Mouse (Mus musculus) monocyte, adult 5-6 weeks (primary cell): Measurements from ENCODE around the gene Hlcs. TPM values are rescaled to one million over a fixed set of nuclear protein-coding genes. Genes with fewer than 3 reads are reported as not detected.

ENCODE experiments used
- ATAC-seq: fragments of 153-309, 156-312 bp; replicated peaks from 2 replicates; pipeline ENCODE4 v1.8.0; 2017; ENCODE audit warnings: mild to moderate bottlenecking; ENCODE audit not compliant: low TSS enrichment, insufficient number of reproducible peaks, severe bottlenecking, poor library complexity, low FRiP score
- total RNA-seq: library from RNA; stranded (forward); fragments of 200-1000, 200-491, 200-594 nt; gene quantifications from 3 replicates; pipeline ENCODE4 v1.2.3, GENCODE M21; 2017

The Hlcs gene
- total RNA-seq, 1 experiment from 2014 or later, result 41.3 TPM

GRCm38 (mm10) chr16:94229890-94230289 is 83.5 kb downstream of the Hlcs start:
- ATAC-seq, result no peak

- no peak for ATAC-seq
Observed at GRCm38 (mm10) chr16:94228858-94229555, 84.4 kb downstream of the Hlcs start.

GRCm38 (mm10) chr16:94227328-94228018 is 85.9 kb downstream of the Hlcs start:
- no peak for ATAC-seq

- peak; percentile 36 for ATAC-seq
Observed at GRCm38 (mm10) chr16:94223363-94223720, 90.0 kb downstream of the Hlcs start.

GRCm38 (mm10) chr16:94222646-94223362 is 90.6 kb downstream of the Hlcs start:
- ATAC-seq, result peak; percentile 78

- no peak for ATAC-seq
Observed at GRCm38 (mm10) chr16:94210689-94211357, 102.5 kb downstream of the Hlcs start.

- no peak for ATAC-seq
Observed at GRCm38 (mm10) chr16:94209626-94210025, 103.7 kb downstream of the Hlcs start.

GRCm38 (mm10) chr16:94208826-94209225 is 104.5 kb downstream of the Hlcs start:
- ATAC-seq, result no peak

- ATAC-seq, result no peak
Observed at GRCm38 (mm10) chr16:94208152-94208551, 105.2 kb downstream of the Hlcs start.

- ATAC-seq, result peak; percentile 74
Observed at GRCm38 (mm10) chr16:94205528-94206484, 107.6 kb downstream of the Hlcs start.

- ATAC-seq, result no peak
Observed at GRCm38 (mm10) chr16:94201387-94201786, 112.0 kb downstream of the Hlcs start.

- ATAC-seq, result no peak
Observed at GRCm38 (mm10) chr16:94195913-94196312, 117.5 kb downstream of the Hlcs start.

- no peak for ATAC-seq
Observed at GRCm38 (mm10) chr16:94191379-94192315, 121.7 kb downstream of the Hlcs start.

- no peak for ATAC-seq
Observed at GRCm38 (mm10) chr16:94190256-94190655, 123.1 kb downstream of the Hlcs start.

GRCm38 (mm10) chr16:94186526-94186925 is 126.8 kb downstream of the Hlcs start:
- ATAC-seq, result no peak

- peak; percentile 44; the same call in 1 of the 2 replicates for ATAC-seq
Observed at GRCm38 (mm10) chr16:94185430-94185829, 127.9 kb downstream of the Hlcs start.
